Mouse (Mus musculus): Measurements from ENCODE around the gene Emsy. TPM values are rescaled to one million over a fixed set of nuclear protein-coding genes. Genes with fewer than 3 reads are reported as not detected.

Emsy gene
- total RNA-seq, 2 experiments from 2014 or later: 55.5 to 71.5 TPM

DNA sequence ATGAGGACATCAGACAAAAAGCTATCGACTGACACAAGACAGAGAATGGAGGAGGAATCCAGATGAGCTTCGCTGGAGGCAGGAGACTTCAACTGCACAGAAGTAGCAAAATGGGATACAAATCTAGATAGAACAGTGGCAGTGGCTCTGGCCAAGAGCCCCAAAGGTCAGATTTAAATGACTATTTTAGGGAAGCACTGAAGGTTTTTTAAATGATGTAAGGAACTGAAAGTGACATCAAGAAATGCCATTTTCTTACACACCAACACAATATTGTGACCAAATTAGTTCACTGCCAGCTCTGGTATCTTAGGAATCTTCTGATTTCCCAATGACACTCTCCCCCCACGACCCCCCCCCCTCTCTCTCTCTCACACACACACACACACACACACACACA lies 72.0 kb downstream of the Emsy start:
- ATAC-seq (replicated peaks; ENCODE audit: low FRiP score, low TSS enrichment, poor library complexity, severe bottlenecking): no peak

DNA sequence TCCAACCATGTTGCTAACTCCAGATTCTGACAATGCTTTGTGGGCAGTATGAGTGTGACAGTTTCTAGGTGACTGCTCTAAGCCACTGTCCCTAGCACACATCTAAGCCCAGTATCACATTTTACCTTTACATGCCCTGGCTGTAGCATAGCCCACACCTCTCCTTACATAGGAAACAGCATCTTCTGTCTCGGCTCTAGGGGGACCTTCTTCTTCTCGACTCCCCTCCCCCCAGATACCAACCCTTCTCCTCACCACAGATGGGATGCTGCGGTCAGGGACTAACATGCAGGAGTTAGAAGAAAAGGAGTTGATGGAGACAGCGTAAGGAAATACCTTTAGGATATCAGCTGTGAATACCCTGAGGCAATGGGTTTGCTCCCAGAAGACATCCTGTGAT lies 75.3 kb downstream of the Emsy start:
- ATAC-seq (replicated peaks; ENCODE audit: low FRiP score, low TSS enrichment, poor library complexity, severe bottlenecking): no peak

DNA sequence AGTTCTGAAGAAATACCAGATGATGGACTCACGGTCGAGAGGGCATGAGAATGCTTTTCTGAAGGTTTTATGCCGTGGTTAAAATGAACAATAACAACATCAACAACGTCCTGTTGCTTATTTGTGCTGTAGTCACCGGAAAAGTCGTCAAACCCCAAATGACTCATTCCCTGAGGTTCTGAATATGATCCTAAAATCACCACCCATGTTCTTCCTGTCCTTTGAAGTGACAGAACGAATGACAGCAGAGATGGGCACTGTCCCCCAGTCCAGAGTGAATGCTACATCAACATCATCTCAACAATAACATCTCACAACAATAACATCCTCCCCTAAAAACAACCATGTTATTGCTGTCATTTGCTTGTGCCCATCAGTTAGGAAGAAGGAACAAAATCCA lies 76.1 kb downstream of the Emsy start:
- ATAC-seq (replicated peaks; ENCODE audit: low FRiP score, low TSS enrichment, poor library complexity, severe bottlenecking): no peak

DNA sequence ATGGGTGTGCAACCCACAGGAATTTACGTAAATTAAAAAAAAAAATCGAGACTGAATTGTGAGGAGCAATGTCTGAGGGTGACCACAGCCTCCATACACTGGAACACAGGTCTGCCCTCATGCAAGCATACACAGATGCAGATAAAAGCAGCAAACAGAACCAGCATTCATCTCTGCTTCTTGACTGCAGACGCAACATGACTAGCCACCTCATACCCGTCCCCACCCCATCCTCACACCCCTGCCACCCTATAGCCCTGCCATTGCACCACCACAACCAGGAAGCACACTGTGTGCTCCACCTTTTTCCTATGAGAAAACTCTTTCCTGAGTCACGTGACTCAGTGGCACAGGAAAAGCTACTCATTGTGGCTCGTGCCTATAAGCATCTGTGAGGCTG lies 76.9 kb downstream of the Emsy start:
- no peak for ATAC-seq (replicated peaks; ENCODE audit: low FRiP score, low TSS enrichment, poor library complexity, severe bottlenecking)

DNA sequence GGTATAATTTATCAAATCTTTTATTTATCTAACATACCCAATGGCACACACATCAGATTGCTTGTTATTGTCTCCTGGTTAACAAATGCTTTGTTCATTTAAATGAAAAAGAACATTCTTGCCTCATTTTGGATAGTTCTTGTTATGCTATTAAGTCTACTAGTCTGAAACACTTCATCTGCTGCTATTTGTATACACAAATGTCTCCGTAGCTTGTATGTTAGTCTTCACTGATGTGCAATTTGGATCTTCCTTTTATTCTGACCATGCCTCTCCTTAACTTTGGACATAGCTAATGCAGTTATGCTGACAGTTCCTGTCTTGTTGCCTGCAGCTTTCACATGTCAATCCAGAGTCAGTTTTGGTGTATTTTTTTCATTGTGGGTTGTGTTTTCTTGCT lies 79.1 kb downstream of the Emsy start:
- no peak for ATAC-seq (replicated peaks; ENCODE audit: low FRiP score, low TSS enrichment, poor library complexity, severe bottlenecking)

DNA sequence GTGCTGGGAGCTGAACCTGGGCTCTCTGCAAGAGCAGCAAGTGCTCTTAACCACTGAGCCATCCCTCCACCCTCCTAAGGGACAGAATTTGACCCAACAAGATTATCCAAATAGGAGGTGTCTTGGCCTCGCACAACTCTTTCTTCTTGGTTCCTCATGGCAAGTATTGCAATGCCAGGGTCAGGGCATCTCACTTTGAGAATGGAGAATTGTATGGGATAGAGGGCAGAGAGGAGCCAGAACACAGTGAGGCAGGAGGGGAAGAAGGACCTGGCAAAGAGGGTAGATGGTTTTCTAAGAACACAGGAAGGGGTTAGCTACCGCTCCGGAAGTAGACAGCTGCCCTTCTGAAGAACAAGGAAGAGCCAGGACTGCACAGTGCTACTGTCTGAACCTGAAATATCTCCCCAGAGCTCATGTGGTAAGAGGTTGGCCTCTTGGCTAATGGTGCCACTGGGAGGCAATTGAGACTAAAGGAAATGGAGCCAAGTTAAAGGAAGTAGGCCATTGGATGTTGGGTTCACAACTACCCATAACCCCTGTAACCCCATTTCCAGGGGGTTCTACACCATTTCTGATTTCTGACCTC lies 80.8 kb downstream of the Emsy start:
- ATAC-seq (replicated peaks; ENCODE audit: low FRiP score, low TSS enrichment, poor library complexity, severe bottlenecking): no peak

DNA sequence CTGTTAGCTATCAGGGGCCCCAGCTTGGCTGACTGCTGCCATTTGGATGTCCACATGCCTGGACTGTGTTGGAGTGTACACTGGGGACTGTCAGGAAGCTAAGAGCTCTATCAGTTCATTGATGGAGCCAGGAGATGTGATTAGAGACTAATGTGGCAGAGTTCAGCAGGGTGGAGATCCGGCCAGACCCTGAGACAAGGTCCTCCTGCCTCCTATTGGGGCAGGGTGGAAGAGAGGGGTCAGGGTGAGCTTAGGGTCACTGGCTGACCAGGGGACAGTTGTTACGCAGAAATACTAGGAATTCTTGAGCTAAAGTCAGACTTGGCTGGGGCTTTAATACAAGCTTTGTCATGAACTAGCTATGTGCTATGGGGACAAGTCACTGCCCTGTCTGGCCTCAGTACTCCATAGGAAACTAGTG lies 81.8 kb downstream of the Emsy start:
- ATAC-seq (replicated peaks; ENCODE audit: low FRiP score, low TSS enrichment, poor library complexity, severe bottlenecking): no peak

DNA sequence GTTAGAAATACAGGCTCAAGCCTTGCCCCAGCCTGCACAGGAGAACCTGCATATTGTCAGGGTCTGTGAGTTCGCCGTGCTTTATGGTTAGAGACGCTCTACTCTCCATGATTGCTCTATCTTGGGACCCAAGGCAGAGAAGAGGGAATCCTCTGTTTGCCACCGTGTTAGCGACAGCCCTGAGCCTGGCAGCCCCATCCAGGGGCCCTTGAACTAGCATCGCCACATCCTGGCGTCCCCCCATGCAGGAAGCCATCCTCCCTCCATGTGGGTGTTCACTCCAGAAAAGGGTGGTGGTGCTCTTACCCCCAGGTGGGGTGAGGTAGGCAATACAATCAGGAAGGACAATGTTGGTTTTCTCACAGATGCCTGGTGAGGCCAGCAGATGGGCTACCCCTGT lies 82.3 kb downstream of the Emsy start:
- no peak for ATAC-seq (replicated peaks; ENCODE audit: low FRiP score, low TSS enrichment, poor library complexity, severe bottlenecking)

DNA sequence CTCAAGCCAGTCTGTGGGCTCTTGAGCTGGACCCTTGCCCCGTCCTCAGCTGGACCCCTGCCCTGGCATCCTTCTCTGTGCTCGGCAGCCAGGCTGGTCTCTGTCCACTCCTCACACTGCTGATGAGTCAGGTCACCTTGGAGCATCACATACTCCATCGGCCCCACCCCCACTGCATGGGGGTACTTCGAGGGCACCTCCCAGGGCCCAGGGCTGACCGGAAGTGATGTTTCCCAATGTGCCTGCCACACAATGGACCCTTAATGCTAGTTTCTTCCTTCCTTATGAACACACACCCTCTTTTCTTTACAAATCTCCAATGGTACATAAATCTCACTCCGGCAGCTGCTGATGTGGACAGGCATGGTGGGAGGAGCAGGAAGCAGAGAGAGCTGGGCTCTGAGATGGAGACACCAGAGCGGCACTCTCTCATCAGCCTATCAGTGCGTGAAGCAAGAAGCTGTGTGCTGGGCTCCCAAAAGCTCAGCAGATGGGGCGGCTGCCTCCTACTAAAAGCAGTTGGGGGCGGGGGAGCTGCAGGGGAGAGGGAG lies 83.3 kb downstream of the Emsy start:
- no peak for ATAC-seq (replicated peaks; ENCODE audit: low FRiP score, low TSS enrichment, poor library complexity, severe bottlenecking)

DNA sequence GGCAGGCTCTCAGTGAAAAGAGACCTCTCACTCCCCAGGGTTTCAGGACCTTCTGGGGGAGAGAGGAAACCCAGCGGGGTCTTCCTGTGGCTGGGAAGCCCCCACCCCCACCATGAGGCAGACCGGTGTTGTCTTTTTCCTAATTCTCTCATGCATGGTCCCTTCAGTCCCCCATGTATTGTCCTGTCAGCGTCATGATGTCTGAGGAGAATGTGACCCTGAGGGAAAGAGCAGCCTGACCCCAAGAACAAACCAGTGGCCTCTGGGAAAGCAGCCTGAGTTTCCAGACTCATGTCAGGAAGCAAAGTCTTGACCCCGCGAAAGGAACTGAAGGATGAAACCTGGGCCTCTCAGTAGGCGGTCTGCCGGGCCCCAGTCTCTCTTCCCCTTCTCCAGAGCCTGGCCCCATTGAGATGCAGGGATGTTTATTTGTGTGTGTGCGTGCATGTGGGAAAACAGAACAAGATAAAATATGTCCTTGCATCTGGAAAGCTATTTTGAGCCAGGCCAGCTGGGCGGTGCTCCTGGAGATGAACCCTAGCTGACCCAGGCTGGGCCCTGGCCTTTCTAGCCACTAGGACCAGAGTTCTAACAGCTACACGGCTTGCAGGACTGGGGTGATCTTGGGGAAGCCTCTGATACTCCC lies 84.2 kb downstream of the Emsy start:
- no peak for ATAC-seq (replicated peaks; ENCODE audit: low FRiP score, low TSS enrichment, poor library complexity, severe bottlenecking)

DNA sequence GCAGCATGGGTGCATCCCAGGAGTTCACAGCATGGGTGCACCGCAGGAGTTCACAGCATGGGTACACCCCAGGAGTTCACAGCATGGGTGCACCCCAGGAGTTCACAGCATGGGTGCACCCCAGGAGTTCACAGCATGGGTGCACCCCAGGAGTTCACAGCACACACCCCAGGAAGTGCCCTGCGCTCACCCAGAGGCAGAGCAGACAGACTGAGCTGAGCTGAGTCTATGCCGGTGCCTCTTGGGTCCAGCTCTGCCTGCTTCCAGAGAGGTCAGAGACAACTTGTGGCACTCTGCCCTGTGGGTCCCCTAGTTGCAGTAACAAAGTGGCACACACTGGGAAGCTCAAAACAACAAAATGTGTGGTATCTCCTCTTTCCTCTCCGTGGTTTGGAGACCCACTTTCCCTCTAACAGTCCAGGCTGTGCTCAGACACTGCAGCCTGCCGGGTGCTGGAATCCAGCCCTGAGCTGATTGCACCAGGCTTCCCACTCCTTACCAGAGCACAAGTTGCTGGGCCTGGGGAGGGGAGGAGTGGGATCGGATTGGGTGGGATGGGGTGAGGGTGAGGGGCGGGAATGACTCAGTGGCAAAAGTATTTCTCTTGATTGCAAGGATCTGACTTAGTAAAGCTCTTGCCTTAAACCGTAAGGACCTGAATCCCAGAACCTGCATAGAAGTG lies 85.6 kb downstream of the Emsy start:
- no peak for ATAC-seq (replicated peaks; ENCODE audit: low FRiP score, low TSS enrichment, poor library complexity, severe bottlenecking)

DNA sequence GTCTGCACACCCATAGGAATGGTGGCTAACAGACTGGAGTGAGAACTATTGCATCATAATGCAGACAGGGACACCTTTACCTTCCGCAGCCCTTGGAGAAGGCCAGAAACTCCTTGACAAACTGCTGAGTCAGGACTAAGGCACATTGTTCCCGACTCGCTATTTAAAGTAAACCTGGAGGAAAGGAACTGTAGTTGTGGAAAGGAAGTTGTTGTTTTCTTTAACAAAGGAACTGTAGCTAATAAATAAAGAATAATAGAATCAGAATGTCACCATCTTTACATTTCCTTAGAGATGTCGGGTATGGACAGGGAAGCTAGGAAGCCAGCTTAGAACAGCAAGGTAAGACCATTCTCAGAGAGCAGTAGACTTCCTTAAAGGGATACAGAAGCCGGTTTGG lies 89.5 kb downstream of the Emsy start:
- ATAC-seq (replicated peaks; ENCODE audit: low FRiP score, low TSS enrichment, poor library complexity, severe bottlenecking): no peak

DNA sequence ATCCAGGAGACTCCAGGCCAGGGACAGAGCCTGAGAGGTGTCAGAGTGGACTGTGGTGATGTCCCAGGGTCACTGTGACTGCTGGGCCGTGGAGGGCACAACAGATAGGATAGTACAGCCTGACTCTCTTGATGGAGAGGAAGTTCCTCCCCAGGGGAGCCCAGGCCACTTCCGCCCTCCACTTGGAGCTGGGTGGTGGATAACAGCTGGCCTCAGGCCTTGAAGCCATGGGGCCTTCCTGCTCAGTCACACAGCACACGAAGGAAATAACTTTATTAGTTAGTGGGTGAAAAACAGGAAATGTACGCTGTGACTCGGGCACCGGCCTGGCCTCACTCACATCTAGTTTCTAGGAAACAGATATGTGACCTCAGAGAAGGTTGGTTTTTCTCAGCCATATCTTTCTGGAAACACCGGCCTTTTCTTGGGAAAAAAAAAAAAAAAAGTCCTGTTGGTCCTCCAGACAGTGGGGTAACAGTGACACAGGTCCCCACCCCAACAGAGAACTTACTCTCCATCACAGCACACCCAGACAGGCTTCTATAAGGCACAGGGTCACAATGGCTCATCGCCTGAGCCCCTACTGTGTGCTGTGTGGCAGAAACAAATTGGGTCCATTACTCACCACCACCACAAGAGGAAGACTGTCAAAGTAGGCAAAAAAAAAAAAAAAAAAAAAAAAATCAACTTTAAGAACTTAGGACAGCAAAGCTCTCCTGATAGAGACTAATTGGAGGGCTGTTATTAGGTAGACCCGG lies 91.8 kb downstream of the Emsy start:
- no peak for ATAC-seq (replicated peaks; ENCODE audit: low FRiP score, low TSS enrichment, poor library complexity, severe bottlenecking)

DNA sequence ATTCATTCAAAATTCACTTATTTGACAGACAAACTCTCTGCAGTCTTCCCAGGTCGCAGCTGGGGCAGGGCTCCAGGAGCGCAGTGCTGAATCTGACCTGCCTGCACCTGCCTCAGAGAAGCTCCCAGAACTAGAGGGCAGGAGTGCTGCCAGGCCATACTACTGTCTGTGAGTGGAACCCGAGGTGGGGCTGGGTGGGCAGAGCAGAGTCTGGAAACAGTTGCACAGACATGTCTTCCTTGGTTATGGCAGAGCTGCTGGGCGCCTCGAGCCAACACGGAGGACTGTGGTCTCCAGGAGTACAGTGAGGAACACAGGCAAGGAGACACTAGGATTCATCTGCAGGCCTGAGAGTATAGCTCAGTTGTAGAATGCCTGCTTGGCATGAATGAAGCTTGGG lies 92.6 kb downstream of the Emsy start:
- ATAC-seq (replicated peaks; ENCODE audit: low FRiP score, low TSS enrichment, poor library complexity, severe bottlenecking): no peak

DNA sequence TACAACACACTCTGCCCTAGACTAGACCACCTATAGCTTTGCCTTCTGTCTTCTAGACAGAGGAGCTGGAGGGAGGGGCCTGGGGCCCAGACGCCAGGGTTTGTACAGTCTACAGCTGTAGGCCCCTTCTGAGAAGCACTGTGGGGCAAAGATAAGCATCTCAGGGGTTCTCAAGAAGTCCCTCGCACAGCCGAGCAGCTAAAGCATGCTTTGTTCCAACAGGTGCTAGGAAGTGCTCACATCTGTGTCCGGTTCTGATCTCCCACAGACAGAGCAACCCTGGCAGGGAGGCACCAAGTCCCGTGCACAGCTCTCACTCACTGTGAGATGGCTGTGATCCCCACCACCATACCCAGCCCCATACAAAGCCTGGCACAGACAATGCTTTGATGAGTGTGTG lies 93.6 kb downstream of the Emsy start:
- ATAC-seq (replicated peaks; ENCODE audit: low FRiP score, low TSS enrichment, poor library complexity, severe bottlenecking): no peak

DNA sequence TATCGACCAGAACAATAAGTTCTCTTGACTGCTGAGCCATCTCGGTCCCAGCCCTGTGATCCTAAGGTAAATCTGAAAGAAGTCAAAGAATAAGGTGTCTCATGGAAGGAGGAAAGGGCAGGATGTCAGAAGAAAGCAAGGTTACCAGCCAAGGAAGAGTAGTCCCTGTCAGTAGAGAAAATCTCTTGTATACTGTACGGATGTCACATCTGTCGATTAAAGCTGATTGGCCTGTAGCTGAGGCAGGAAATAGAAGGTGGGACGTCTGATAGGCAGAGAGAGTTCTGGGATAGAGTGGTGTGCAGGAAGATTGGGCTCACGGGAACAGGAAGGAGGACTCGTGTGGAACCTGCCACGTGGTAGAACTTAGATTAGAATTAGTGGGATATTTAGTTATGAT lies 94.4 kb downstream of the Emsy start:
- no peak for ATAC-seq (replicated peaks; ENCODE audit: low FRiP score, low TSS enrichment, poor library complexity, severe bottlenecking)

DNA sequence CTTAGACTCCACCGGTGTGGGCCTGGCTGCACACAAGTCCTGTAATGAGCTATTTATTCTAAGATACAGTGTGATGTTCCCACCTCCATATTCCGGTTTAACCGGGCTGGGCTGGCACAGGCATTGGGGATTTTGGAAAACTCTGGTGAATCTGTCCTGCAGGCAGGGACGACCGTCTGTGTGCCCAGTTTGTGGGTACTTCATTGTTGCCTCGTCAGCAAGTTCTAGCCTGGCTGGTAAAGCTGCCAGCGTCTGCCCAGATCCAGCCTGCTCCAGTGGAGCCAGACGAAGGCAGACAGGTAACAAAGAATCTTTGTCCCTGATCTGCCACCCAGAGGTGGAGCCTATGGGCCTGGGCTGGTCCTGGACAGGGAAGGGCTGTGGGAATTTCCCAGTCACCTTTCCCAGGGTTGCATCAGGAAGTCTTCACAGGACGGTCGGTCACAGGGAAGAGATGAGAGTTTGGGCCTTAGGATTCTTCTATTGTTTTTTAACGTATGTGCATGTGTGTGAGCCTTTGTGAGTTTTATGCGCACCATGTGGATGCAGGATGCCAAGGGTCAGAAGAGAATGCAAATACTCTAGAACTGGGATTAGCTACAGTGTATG lies 94.9 kb downstream of the Emsy start:
- ATAC-seq (replicated peaks; ENCODE audit: low FRiP score, low TSS enrichment, poor library complexity, severe bottlenecking): no peak

DNA sequence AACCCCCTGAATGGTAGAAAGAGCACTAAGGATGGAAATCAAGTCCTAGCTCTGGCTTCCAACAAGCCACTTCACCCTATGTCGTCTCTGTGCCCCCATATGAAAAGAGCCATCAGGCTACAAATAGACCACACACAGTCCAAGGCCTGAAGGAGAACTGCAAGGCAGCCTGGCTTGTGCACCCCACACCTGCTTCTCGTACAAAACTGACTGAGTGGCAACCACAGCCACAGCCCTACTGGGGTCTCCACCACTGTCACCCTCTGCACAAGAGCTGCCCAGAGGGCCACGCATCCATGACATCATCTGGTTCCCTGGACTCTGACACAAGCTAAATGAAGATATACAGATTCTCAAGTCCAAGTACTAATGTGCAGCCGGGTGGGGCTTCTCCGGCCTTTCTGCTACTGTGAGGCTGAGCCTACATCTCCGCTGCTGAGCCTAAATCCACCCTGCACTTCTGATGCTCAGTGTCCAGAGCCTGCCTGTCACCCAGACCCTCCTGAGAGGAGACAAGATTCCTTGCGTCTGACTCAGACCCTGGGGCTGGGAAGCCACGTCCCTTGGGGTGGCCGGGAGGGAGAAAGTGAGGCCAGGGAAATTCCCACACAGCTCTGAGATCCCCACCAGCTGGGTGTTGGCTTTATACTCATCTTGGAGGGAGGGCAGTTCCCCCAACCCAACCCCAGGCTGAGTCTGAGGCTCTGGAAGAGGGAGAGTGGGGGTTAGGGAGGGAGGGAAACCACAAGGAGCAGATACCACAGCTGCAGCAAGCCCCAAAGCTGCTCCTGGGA lies 98.3 kb downstream of the Emsy start:
- no peak for ATAC-seq (replicated peaks; ENCODE audit: low FRiP score, low TSS enrichment, poor library complexity, severe bottlenecking)

DNA sequence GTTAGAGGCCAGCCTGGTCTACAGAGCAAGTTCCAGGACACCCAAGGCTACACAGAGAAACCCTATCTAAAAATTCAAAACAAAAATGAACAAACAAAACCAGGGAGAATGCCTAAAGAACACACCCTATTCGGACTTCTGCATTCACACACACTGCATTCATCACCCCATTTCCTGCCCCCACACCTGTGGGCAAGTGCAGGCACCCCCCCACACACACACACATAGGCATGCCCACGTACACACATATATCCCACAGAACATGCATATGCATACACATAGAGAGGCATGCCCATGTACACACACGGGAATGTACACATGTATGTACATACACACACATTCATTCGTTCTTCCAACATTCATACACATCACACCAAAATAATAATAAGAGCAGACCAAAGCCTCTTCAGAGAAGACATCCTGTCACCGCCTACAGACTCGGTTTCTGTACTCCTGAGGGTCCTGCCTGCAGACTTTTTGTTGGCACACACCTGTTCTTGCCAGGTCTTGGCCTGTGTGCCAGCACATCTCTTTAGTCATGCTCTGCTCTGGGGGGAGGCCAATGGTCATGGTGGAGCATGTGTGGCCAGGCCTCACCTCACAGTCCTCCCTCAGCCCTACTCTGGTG lies 99.7 kb downstream of the Emsy start:
- no peak for ATAC-seq (replicated peaks; ENCODE audit: low FRiP score, low TSS enrichment, poor library complexity, severe bottlenecking)

Data from megakaryocyte-erythroid progenitor cell, adult 5-6 weeks (primary cell).